Mouse (Mus musculus) ES-E14 (cell line): Measurements from ENCODE around the gene Atg4c. TPM values are rescaled to one million over a fixed set of nuclear protein-coding genes. Genes with fewer than 3 reads are reported as not detected.
A peak's percentile ranks its signal among the peaks of the same experiment; 100 is the strongest.

ENCODE experiments used
- DNase-seq: peaks from one replicate; pipeline ENCODE4 v3.0.0-alpha.2; 2013; ENCODE audit warnings: low read depth, low spot score
- H3K27ac ChIP-seq: 2 replicates; pipeline ENCODE4 v1.5.1; 2012; ENCODE audit warnings: low read depth, mild to moderate bottlenecking, low read length, moderate library complexity, mixed read lengths; ENCODE audit not compliant: poor library complexity, insufficient read depth, severe bottlenecking
- H3K36me3 ChIP-seq: 2 replicates; pipeline ENCODE4 v1.6.1; 2012; ENCODE audit warnings: mild to moderate bottlenecking, low read length, moderate library complexity, mixed read lengths; ENCODE audit not compliant: control insufficient read depth, poor library complexity, insufficient read depth, severe bottlenecking
- H3K4me1 ChIP-seq, 2 experiments: fragments of 150-350 bp in 1 of 2; sonication (generic) in 1 of 2; 2 replicates each; pipeline ENCODE4 v1.6.1; 2012; ENCODE audit warnings: low read length in 2 of 2, mild to moderate bottlenecking in 1 of 2, mixed read lengths in 1 of 2; ENCODE audit not compliant: control insufficient read depth in 2 of 2, insufficient read depth in 2 of 2, poor library complexity in 1 of 2
- H3K4me3 ChIP-seq, 2 experiments: fragments of 150-350 bp in 1 of 2; sonication (generic) in 1 of 2; 2 replicates each; pipeline ENCODE4 v1.5.1; 2012; ENCODE audit warnings: low read length in 2 of 2, low read depth in 1 of 2, mild to moderate bottlenecking in 1 of 2, mixed read lengths in 1 of 2; ENCODE audit not compliant: insufficient read depth in 1 of 2, poor library complexity in 1 of 2, severe bottlenecking in 1 of 2
- H3K9ac ChIP-seq: 2 replicates; pipeline ENCODE4 v1.6.1; 2012; ENCODE audit warnings: low read depth, mild to moderate bottlenecking, low read length, mixed read lengths; ENCODE audit not compliant: poor library complexity, insufficient read depth, severe bottlenecking
- H3K9me3 ChIP-seq: fragments of 150-350 bp; sonication (generic); 2 replicates; pipeline ENCODE4 v1.6.1; 2012; ENCODE audit warnings: low read depth, mild to moderate bottlenecking, low read length; ENCODE audit not compliant: control insufficient read depth, insufficient read depth
- CHD2 ChIP-seq: IDR thresholded peaks from 2 replicates; pipeline ENCODE4 v1.6.1; 2014; ENCODE audit warnings: mild to moderate bottlenecking, low read depth, low read length, inconsistent platforms
- HCFC1 ChIP-seq: IDR thresholded peaks from 2 replicates; pipeline ENCODE4 v1.6.1; 2012; ENCODE audit warnings: low read length, inconsistent platforms, borderline replicate concordance; ENCODE audit not compliant: insufficient read depth
- MAFK ChIP-seq: IDR thresholded peaks from 2 replicates; pipeline ENCODE4 v1.6.1; 2014; ENCODE audit warnings: mild to moderate bottlenecking, low read depth, low read length, inconsistent platforms; ENCODE audit not compliant: insufficient read depth
- ZC3H11A ChIP-seq: IDR thresholded peaks from 2 replicates; pipeline ENCODE4 v1.6.1; 2012; ENCODE audit warnings: low read depth, mild to moderate bottlenecking, inconsistent platforms, low read length, borderline replicate concordance
- ZNF384 ChIP-seq: IDR thresholded peaks from 2 replicates; pipeline ENCODE4 v1.6.1; 2012; ENCODE audit warnings: low read depth, low read length, inconsistent platforms
- in situ Hi-C, 2 experiments: fragments of 600-800 bp; cut with MboI; formaldehyde crosslinking; loops; one replicate each; pipeline ENCODE4 v1.15.1; 2025; ENCODE audit warnings: low sequenced_read_pairs in 2 of 2, inconsistent platforms in 1 of 2; ENCODE audit not compliant: unreplicated experiment in 2 of 2
- total RNA-seq: library from RNA; depleted of rRNA; stranded (reverse); fragments of 300-350 nt; gene quantifications from 2 replicates; pipeline ENCODE4 v1.2.3, GENCODE M21; 2012

Gene Atg4c
- total RNA-seq, 1 experiment = 2.6 TPM

DNA sequence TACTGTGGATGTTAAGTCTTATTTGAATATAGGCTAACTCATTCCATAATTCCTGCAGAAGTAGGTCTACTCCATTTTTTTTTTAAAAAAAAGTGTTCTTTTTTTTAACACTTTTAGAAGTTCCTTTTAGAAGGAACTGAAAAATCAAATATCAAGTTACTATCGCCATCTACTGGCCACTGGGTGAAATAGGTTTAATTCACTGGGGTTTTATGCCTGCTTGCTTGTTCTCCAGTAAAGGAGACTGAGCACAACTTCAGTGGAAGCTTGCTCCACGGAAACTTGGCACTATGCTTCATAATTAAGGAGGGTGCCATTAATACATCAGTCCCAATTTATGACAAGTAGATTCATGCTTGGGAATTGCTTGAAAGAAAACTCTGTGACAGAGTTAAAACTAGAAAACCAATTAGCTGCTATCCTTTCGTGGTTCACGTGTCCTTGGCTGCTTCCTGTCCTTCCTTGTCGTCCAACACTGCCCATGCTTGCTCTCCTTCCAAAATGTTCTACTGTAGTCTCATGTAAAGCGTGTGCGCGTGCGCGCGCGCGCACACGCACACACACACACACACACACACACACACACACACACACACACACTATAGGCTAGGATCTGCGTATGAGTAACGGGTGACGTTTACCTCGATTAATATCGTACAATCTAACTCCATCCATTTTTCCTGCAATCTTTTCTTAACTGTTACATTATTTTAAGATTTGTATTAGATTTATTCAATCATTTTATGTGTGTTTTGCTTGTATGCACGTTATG, 10.9 kb upstream of the Atg4c start:
- no peaks in the 10 kb centered on the region for H3K4me1 ChIP-seq
- no peaks in the 10 kb centered on the region for H3K36me3 ChIP-seq
- no peak overlapping the region for H3K4me3 ChIP-seq
- H3K9me3 ChIP-seq = no peaks in the 10 kb centered on the region
- no peak overlapping the region for H3K9ac ChIP-seq
- DNase-seq = no peak
- TF ChIP-seq ZC3H11A (peak; percentile 64; the same call in 1 of the 2 replicates), ZNF384 (peak; percentile 45; the same call in 1 of the 2 replicates), MAFK (no peak)
- no peak overlapping the region for H3K27ac ChIP-seq
- in situ Hi-C loops = loop anchor here in 1 of 2 experiments (5.0 to 25.0 kb wide), 2 partner anchors 256 to 471 kb away; no protein-coding TSS in a partner anchor

GRCm38 (mm10) chr4:99184678-99185077, 9.1 kb upstream of the Atg4c start:
- Histone ChIP-seq H3K4me1 (no peaks in the 10 kb centered on the region), H3K27ac (no peak overlapping the region), H3K9ac (no peak overlapping the region), H3K4me3 (no peak overlapping the region), H3K9me3 (no peaks in the 10 kb centered on the region), H3K36me3 (no peaks in the 10 kb centered on the region)
- DNase-seq = no peak
- TF ChIP-seq HCFC1 (no peak), ZC3H11A (no peak), ZNF384 (no peak), MAFK (no peak), CHD2 (no peak)
- in situ Hi-C loops = loop anchor here in 1 of 2 experiments (5.0 to 25.0 kb wide), 2 partner anchors 257 to 472 kb away; no protein-coding TSS in a partner anchor

DNA sequence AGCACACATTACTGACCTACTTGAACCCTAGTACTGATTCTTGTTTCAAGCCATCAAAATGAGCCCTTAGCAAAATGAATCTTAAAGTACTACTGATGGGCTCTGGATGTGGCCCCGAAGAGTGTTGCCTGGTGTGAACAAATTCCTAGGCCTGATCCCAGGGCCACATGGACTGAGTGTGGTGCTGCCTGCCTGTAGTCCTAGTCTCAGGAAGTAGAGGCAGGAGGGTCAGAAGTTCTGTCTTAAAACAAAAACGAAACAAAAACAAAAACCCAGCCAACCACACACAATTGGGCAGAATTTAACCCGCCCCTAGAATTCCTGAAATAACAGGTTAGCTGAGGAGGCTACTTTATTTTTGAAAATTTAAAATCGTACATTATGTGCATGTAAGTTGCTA, 8.4 kb upstream of the Atg4c start:
- Histone ChIP-seq H3K4me1 (no peaks in the 10 kb centered on the region), H3K9me3 (no peaks in the 10 kb centered on the region), H3K9ac (no peak overlapping the region), H3K27ac (no peak overlapping the region), H3K36me3 (no peaks in the 10 kb centered on the region), H3K4me3 (no peak overlapping the region)
- no peak for DNase-seq
- in situ Hi-C loops = loop anchor here in 1 of 2 experiments (25.0 kb wide), 1 partner anchor 473 kb away; no protein-coding TSS in a partner anchor
- TF ChIP-seq MAFK (no peak), HCFC1 (no peak), ZNF384 (no peak), ZC3H11A (no peak), CHD2 (no peak)

DNA sequence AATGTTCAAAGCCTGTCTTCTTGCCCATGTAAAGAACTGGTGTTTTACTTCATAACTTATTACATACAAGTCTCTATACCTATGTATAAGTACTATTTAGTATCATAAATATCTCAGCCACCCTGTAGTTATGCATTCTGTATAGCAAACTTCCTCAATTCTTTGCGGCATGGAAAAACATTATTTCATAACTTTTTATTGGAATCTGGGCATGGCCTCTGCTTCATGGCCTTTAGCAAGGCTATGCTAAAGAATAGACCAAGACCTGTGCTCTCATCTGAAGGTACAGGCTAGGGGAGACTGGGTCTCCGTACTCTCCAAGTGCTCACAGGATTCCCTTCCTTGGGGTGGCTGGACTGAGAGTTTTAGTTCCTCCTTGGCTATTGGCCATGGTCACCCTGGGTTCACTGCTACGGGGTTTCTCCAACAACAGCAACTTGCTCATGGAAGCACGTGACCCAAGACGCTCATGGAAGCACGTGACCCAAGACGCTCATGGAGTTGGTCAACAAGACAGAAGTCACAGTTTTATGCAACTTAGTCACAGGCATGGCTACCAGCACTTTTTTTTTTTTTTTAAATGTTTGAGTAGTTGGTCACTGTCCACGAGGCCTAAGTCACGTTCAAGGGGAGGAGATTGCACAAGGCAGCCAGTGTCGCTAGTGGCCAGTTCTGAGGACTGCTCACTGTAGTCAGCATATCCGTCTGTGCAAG, 7.2 kb upstream of the Atg4c start:
- in situ Hi-C loops = loop anchor here in 1 of 2 experiments (25.0 kb wide), 1 partner anchor 474 kb away; no protein-coding TSS in a partner anchor
- DNase-seq = no peak
- H3K4me1 ChIP-seq = no peaks in the 10 kb centered on the region
- H3K27ac ChIP-seq = no peak overlapping the region
- no peak overlapping the region for H3K4me3 ChIP-seq
- TF ChIP-seq HCFC1 = no peak
- no peak for TF ChIP-seq ZC3H11A
- no peak for TF ChIP-seq MAFK
- TF ChIP-seq ZNF384 = no peak
- TF ChIP-seq CHD2 = no peak
- no peak overlapping the region for H3K9ac ChIP-seq
- no peaks in the 10 kb centered on the region for H3K36me3 ChIP-seq
- H3K9me3 ChIP-seq = no peaks in the 10 kb centered on the region
